Mouse (Mus musculus): ENCODE measurements around the gene Agrp.

GRCm38 (mm10) chr8:105638510-105638909, 1.3 kb upstream of the Agrp start:
- no peak for TF ChIP-seq HCFC1 (IDR thresholded peaks at IDR 0.05; ENCODE audit: borderline replicate concordance, insufficient read depth, low read length)
- TF ChIP-seq ZNF384 (IDR thresholded peaks at IDR 0.05; ENCODE audit: low read depth, low read length), result no peak
- no peak for TF ChIP-seq MAFK (IDR thresholded peaks at IDR 0.05; ENCODE audit: insufficient read depth, low read depth, low read length)

Data from ES-E14 (cell line).